18 mouse cellular contexts compared by ENCODE assay signal in the genomic region with DNA sequence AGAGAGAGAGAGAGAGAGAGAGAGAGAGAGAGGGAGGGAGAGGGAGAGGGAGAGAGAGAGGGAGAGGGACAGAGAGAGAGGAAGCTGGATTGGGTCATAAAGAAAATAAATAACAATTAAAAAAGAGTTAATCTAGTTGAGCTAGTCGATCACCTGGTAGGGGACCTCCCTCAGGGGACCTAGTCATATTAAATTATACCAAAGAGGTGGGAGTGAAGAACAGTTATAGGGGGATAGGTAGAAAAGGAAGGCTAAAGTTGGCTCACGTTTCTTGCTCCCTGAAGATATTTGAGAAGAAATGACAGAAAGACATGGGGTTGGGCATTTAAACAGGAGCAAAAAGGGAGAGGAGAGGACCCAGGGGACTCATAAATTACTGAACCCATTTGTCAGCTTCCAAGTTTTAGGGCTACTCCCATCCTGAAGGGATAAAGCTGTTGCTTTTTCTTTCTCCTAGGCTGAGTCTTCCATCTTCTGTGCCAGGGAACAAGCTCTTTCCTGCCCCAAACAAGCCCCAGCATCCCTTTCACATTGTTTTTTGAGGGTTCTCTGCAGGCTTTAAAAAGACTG.
A peak's percentile ranks its signal among the peaks of the same experiment; 100 is the strongest.
DNase-seq lines count a peak whose midpoint lies in the region; ATAC-seq and TF ChIP-seq lines count a peak whose summit lies in the region.
"Had no signal": no experiment of that assay in that cellular context is flagged by ENCODE, and none has a peak within 500 bp of the region (broad histone marks: within the 10 kb centered on the region; RNA-seq: fewer than 3 reads in every experiment).

No protein-coding gene starts in this region.

- DNase-seq in embryonic facial prominence, embryonic 14.5 days (ENCODE audit: low spot score): peak; percentile 22
- no peak for DNase-seq in embryonic facial prominence, embryonic 10.5 days (ENCODE audit: low spot score)
- DNase-seq in kidney, postnatal 10 days: no peak
- DNase-seq in limb, embryonic 14.5 days (ENCODE audit: low spot score): peak; percentile 38
- DNase-seq in limb, embryonic 10.5 days (ENCODE audit: low spot score): no peak
- DNase-seq in adrenal gland, adult 8-10 months: no peak
- DNase-seq: adrenal gland, postnatal 25 days; cerebellum, adult 18-20 months; cerebellum, adult 9-11 months; cerebellum, postnatal 36 days; gastrocnemius, postnatal 10 days had no signal

- no peak overlapping the region for H3K4me2 ChIP-seq in embryonic facial prominence, embryonic 14.5 days (ENCODE audit: low read depth, low read length)
- H3K4me2 ChIP-seq in kidney, embryonic 14.5 days (replicated peaks; ENCODE audit: low read depth, low read length): no peak overlapping the region
- H3K4me2 ChIP-seq in limb, embryonic 14.5 days (replicated peaks; ENCODE audit: low read depth, low read length, severe bottlenecking): no peak overlapping the region
- H3K4me2 ChIP-seq: embryonic facial prominence, embryonic 12.5 days; forebrain, embryonic 12.5 days; heart, embryonic 13.5 days; hindbrain, embryonic 14.5 days had no signal

- no peak for TF ChIP-seq POLR2A in limb, embryonic 14.5 days (IDR thresholded peaks at IDR 0.05; ENCODE audit: borderline replicate concordance, extremely low read depth, insufficient read depth, insufficient read length)

- H3K36me3 ChIP-seq in embryonic facial prominence, embryonic 14.5 days (ENCODE audit: control insufficient read depth, insufficient read depth, low read length): no peaks in the 10 kb centered on the region
- H3K36me3 ChIP-seq in embryonic facial prominence, embryonic 10.5 days (replicated peaks): no peaks in the 10 kb centered on the region
- no peaks in the 10 kb centered on the region for H3K36me3 ChIP-seq in kidney, embryonic 14.5 days (ENCODE audit: control insufficient read depth, insufficient read depth, low read length)
- H3K36me3 ChIP-seq in limb, embryonic 14.5 days (ENCODE audit: control insufficient read depth, insufficient read depth, low read length): no peaks in the 10 kb centered on the region
- H3K36me3 ChIP-seq in limb, embryonic 10.5 days: no peaks in the 10 kb centered on the region
- H3K36me3 ChIP-seq: embryonic facial prominence, embryonic 12.5 days; forebrain, embryonic 12.5 days; heart, embryonic 13.5 days; hindbrain, embryonic 10.5 days had no signal

- no peaks in the 10 kb centered on the region for H3K4me1 ChIP-seq in embryonic facial prominence, embryonic 14.5 days (ENCODE audit: control insufficient read depth, insufficient read depth, low read length)
- H3K4me1 ChIP-seq in embryonic facial prominence, embryonic 10.5 days: no peaks in the 10 kb centered on the region
- H3K4me1 ChIP-seq in kidney, embryonic 14.5 days (ENCODE audit: control insufficient read depth, insufficient read depth, low read length): no peaks in the 10 kb centered on the region
- H3K4me1 ChIP-seq in limb, embryonic 14.5 days (ENCODE audit: control insufficient read depth, insufficient read depth, low read length): no peaks in the 10 kb centered on the region
- no peaks in the 10 kb centered on the region for H3K4me1 ChIP-seq in limb, embryonic 10.5 days
- H3K4me1 ChIP-seq: embryonic facial prominence, embryonic 12.5 days; heart, embryonic 13.5 days had no signal

- 38% methylated on average over 2 of the region's 2 CpGs for WGBS in embryonic facial prominence, embryonic 14.5 days
- WGBS in embryonic facial prominence, embryonic 10.5 days: 64% methylated on average over 2 of the region's 2 CpGs
- WGBS in kidney, embryonic 14.5 days: 10% methylated on average over 2 of the region's 2 CpGs
- WGBS in limb, embryonic 14.5 days: 32% methylated on average over 2 of the region's 2 CpGs
- 55% methylated on average over 2 of the region's 2 CpGs for WGBS in limb, embryonic 10.5 days

- ATAC-seq in embryonic facial prominence, embryonic 14.5 days (ENCODE audit: low read depth): peak; percentile 33; the same call in 1 of the 2 replicates
- peak; percentile 92 for ATAC-seq in kidney, embryonic 14.5 days (ENCODE audit: low FRiP score, low TSS enrichment)
- no peak for ATAC-seq in limb, embryonic 14.5 days (ENCODE audit: low FRiP score, low read depth)
- ATAC-seq: forebrain, embryonic 16.5 days had no signal

- no peak overlapping the region for H3K4me3 ChIP-seq in embryonic facial prominence, embryonic 14.5 days (ENCODE audit: low read depth, low read length)
- no peak overlapping the region for H3K4me3 ChIP-seq in embryonic facial prominence, embryonic 10.5 days
- H3K4me3 ChIP-seq in kidney, embryonic 14.5 days (ENCODE audit: low read length): no peak overlapping the region
- no peak overlapping the region for H3K4me3 ChIP-seq in limb, embryonic 14.5 days (replicated peaks; ENCODE audit: low read length)
- H3K4me3 ChIP-seq in limb, embryonic 10.5 days: no peak overlapping the region
- H3K4me3 ChIP-seq: embryonic facial prominence, embryonic 12.5 days; forebrain, embryonic 12.5 days; heart, embryonic 13.5 days; hindbrain, embryonic 10.5 days had no signal

- no peaks in the 10 kb centered on the region for H3K27me3 ChIP-seq in embryonic facial prominence, embryonic 14.5 days (replicated peaks; ENCODE audit: control insufficient read depth, insufficient read depth, low read length)
- no peaks in the 10 kb centered on the region for H3K27me3 ChIP-seq in embryonic facial prominence, embryonic 10.5 days (replicated peaks; ENCODE audit: low read depth, poor library complexity, severe bottlenecking)
- no peaks in the 10 kb centered on the region for H3K27me3 ChIP-seq in kidney, embryonic 14.5 days (ENCODE audit: control insufficient read depth, insufficient read depth, low read length)
- no peaks in the 10 kb centered on the region for H3K27me3 ChIP-seq in limb, embryonic 14.5 days (ENCODE audit: control insufficient read depth, insufficient read depth, low read length)
- H3K27me3 ChIP-seq in limb, embryonic 10.5 days (ENCODE audit: low read depth, poor library complexity, severe bottlenecking): no peaks in the 10 kb centered on the region
- H3K27me3 ChIP-seq: embryonic facial prominence, embryonic 12.5 days; heart, embryonic 13.5 days had no signal

- H3K27ac ChIP-seq in embryonic facial prominence, embryonic 14.5 days (replicated peaks; ENCODE audit: low read depth, low read length): no peak overlapping the region
- H3K27ac ChIP-seq in embryonic facial prominence, embryonic 10.5 days (replicated peaks): no peak overlapping the region
- H3K27ac ChIP-seq in kidney, embryonic 14.5 days (ENCODE audit: low read depth, low read length): no peak overlapping the region; the same call in 1 of the 2 replicates
- H3K27ac ChIP-seq in limb, embryonic 14.5 days (replicated peaks; ENCODE audit: low read depth, low read length): no peak overlapping the region
- H3K27ac ChIP-seq in limb, embryonic 10.5 days: no peak overlapping the region
- H3K27ac ChIP-seq: embryonic facial prominence, embryonic 12.5 days; forebrain, embryonic 12.5 days; heart, embryonic 13.5 days; hindbrain, embryonic 10.5 days; hindbrain, embryonic 14.5 days had no signal

- H3K9ac ChIP-seq in embryonic facial prominence, embryonic 14.5 days (ENCODE audit: low read depth, low read length): no peak overlapping the region
- H3K9ac ChIP-seq in kidney, embryonic 14.5 days (ENCODE audit: low read depth, low read length): no peak overlapping the region
- H3K9ac ChIP-seq in limb, embryonic 14.5 days (ENCODE audit: low read depth, low read length, severe bottlenecking): no peak overlapping the region
- H3K9ac ChIP-seq: embryonic facial prominence, embryonic 12.5 days; forebrain, embryonic 12.5 days; heart, embryonic 13.5 days; hindbrain, embryonic 14.5 days had no signal

- no peaks in the 10 kb centered on the region for H3K9me3 ChIP-seq in embryonic facial prominence, embryonic 14.5 days (ENCODE audit: control insufficient read depth, low read length)
- H3K9me3 ChIP-seq in embryonic facial prominence, embryonic 10.5 days: no peaks in the 10 kb centered on the region
- no peaks in the 10 kb centered on the region for H3K9me3 ChIP-seq in kidney, embryonic 14.5 days (ENCODE audit: control insufficient read depth, low read length)
- no peaks in the 10 kb centered on the region for H3K9me3 ChIP-seq in limb, embryonic 14.5 days (ENCODE audit: control insufficient read depth, low read length)
- no peaks in the 10 kb centered on the region for H3K9me3 ChIP-seq in limb, embryonic 10.5 days (replicated peaks)
- H3K9me3 ChIP-seq: embryonic facial prominence, embryonic 12.5 days; forebrain, embryonic 12.5 days; heart, embryonic 13.5 days; hindbrain, embryonic 10.5 days had no signal

Comparison
In these comparisons a context has a peak if more than half of its experiments do, and no peak if none do; other contexts are left out.
1. DNase-seq: peak in embryonic facial prominence, embryonic 14.5 days (single experiment) and limb, embryonic 14.5 days (single experiment); none in embryonic facial prominence, embryonic 10.5 days (single experiment), kidney, postnatal 10 days (single experiment), limb, embryonic 10.5 days (single experiment) and adrenal gland, adult 8-10 months (single experiment).